Mouse (Mus musculus): Measurements from ENCODE around the gene Pax5.

The Pax5 gene

DNA sequence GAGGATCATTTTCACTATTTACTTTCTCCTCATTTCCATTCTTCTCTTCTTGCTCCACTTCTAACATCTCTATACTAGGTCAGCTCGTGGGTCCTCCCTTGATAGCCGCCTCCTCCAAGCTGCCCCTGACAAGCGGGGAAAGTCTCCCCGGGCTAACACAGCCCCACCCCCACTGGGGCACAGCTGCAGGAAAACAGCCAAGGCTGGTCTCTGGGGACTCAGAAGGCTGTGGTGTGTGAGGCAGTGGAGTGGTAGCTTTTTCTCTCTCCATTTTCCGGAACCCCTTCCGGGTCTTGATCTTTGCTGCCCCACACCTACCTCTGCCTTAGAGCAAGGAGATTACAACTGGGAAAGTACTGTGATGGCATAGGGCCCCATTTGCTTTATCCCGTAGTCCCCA is 4.3 kb downstream of the Pax5 start:
- DNase-seq (ENCODE audit: low read depth, low spot score), result no peak

DNA sequence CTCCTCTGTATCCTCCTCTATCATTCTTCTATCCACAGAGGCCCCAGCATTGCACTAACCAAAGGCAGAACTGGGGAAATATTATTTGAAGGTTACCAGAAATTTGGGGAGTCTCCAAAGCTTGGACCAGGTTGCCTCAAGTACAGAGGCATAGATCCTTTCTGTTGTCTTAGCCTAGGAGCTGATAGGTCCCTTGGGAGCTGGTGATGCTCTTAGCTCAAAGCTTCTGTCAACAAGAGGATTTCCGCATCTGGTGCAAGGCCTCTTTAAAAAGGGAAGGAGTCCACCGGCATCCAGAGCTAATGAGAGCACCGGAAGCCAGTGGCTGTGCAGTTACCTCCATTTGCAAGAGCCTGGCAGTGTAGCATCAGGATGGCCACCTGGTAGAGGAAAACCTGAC is 5.1 kb downstream of the Pax5 start:
- no peak for DNase-seq (ENCODE audit: low read depth, low spot score)

DNA sequence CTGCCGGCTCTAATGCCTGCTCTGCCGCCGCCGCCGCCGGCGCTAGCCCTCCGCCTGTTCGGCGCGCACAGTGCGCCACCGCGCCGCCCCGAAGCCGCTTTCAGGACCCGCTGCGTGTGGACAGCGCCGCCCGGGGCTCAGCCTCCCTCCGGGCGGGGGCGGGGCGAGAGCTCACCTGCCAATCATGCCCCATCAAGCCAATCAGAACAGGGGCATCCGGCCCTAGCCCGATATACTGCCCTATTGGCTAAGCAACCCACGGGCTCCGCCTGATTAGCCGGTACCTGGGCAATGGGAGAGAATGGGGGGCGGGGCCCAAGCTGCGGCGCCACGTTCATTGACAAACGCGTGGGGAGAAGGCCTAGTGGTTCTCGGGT is 5.9 kb downstream of the Pax5 start:
- peak; percentile 63 for DNase-seq (ENCODE audit: low read depth, low spot score)

DNA sequence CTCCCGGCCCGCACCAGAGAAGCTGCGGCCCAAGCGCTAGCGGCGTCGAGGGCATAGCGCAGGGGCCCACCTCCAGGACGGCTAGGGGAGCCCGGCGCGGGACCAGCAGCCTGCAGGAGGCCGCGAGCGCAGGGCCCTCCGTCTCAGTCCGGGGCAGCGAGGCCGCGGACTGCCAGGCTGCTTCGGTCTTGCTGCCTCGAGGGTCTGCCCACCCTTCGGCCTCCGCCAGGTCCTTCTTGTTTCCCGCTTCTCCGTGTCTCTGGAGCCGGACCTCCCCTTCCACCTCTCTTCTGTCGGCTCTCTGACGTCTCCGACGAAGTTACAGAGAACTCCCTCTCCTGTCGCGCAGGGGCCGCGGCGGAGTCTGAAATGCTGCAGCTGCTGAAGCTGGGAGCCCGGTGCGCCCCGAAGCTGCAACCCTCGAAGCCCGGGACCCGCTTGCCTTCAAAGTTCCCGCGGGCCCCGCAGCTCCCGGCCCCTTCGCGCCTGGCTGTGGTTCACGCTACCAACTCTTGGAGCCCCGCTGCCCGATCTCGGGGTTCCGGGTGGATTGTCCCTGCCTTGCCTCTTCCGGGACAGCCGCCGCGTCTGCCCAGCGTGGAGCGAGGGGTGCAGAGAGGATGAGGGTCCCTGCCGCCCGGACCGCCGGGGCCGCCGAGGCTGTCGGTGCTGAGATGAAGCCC is 6.5 kb downstream of the Pax5 start:
- no peak for DNase-seq (ENCODE audit: low read depth, low spot score)

DNA sequence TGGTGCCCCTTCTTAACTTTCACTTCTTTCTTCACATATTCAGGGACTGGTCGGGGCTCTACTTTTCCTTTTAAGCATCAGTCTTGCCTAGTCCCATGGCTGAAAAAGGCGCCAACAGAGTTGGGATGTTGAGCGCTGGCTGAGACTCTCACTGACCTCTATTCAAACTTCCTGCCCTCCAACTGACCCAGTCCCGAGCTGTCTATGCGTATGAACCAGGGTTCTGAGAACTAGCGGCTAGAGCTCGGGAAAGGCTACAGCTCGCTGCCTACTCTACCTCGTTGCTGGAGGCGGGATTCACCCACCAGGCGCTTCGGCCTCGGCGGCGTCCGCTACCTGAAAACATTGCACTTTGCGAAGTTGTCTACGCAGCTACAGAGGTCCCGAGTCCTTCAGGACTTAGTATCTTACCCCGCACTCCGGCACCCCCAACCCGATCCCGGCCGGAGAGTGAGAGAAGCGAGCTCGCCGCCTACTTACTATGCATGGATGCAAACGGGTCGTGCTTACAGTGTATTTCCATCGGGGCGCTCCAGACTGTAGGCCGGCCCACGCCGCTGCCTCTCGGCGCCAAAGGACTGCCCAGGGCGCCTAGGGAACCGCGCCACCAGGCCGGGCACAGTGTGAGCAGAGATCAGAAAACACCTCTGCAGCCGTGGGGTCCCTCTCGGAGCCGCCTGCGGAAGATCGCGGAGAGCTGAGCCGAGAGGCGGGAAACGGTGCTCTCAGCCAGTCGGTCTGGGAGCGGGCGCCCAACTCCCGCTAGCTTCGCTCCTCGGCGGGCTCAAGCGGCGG is 7.2 kb downstream of the Pax5 start:
- no peak for DNase-seq (ENCODE audit: low read depth, low spot score)

DNA sequence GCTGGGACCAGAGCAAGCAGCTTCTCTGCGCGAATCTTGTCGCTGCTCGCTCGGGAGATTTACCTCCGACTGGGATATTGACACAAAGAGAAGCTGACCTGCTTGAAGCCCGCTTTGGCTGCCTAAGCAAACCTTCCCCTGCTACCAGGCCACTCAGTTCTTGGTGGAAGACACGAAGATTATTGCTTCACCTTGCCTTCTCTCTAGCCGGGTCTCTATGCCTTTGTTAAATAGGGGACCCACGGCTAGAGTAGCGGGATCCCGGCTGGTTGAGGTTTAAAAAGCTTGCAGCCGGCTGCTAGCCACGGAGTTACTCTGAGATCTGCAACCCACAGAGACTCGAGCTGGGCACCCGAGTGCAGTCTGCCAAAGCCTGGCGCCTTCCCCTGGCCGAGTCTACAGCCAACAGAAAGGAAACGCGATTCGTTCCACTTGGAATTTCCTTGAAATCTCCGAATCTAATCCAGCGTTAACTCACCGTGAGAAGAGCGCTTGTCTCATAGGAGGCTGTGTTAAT is 8.2 kb downstream of the Pax5 start:
- peak; percentile 19 for DNase-seq (ENCODE audit: low read depth, low spot score)

DNA sequence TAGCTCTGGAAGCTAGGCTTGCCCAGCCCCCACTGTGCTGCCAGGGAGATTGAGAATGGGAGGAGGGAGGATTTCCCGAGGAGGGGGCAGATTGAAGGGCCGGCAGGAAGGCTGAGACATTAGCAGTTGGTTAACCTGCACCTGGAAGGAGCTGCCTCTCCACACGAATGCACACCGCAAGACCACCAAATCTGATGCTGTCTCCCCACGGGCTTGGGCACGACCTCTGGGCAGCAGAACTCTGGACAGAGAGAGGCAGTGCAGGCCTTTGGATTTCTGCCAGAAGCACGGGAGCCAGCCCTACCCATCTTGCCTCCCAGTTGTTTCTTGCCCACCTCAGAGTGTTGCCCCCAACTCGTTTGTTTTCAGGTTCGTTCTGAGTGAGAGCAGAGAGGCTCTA is 8.8 kb downstream of the Pax5 start:
- DNase-seq (ENCODE audit: low read depth, low spot score), result no peak

DNA sequence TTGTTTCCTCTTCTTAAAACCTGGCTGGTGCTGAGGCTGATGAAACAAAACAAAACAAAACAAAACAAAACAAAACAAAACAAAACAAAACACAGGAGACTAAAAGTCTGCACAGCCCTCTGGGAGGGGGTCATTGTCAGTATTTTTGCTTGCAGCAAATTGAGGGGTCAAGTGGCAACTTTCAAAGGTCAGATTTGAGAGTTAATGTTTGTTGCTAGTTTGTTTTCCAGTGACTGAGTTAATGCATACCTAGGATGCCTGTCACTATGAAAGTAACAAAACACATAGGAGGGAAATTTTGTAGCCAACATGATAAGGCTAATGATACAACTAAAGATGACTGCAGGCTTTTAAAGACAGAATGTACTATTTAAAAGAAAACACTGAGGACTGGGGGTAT is 13.6 kb downstream of the Pax5 start:
- no peak for DNase-seq (ENCODE audit: low read depth, low spot score)

DNA sequence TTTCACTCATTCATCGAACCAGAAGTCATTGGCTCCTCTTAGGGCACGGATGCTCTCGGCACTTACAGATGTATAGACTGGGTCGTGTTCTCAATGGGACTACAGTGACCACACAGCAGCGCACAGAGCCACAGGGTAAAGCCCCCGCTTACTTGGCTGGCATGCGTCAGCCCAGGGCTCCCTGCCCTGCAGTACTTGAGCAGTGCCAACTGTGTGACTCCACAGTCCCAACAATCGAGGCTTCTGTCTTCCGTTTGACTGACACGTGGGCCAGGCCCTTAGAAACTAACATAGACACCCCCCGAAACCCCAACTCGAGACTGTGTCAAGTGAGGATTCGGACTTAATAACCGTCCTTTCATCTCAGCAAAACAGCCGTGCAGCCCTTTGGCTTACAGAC is 15.9 kb downstream of the Pax5 start:
- DNase-seq (ENCODE audit: low read depth, low spot score), result peak; percentile 14

DNA sequence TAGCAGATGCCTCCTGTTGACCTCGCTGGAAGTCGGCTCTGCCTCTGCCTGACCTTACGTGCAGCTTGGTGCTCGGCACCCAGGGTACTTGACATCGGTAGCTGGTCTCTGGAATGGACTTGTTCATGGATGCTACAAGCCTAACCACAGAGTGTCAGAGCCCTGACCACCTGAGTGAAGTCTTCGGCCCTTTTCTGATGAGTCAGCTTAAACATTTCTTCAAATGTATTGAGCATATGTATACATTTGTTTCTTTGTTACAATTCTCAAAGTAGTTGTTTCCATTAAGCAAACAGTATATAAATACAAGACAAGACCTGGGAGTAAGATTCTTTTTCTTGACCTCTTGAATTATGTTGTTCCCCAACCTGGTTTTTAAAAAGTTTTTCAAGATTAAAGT is 24.7 kb downstream of the Pax5 start:
- no peak for DNase-seq (ENCODE audit: low read depth, low spot score)

DNA sequence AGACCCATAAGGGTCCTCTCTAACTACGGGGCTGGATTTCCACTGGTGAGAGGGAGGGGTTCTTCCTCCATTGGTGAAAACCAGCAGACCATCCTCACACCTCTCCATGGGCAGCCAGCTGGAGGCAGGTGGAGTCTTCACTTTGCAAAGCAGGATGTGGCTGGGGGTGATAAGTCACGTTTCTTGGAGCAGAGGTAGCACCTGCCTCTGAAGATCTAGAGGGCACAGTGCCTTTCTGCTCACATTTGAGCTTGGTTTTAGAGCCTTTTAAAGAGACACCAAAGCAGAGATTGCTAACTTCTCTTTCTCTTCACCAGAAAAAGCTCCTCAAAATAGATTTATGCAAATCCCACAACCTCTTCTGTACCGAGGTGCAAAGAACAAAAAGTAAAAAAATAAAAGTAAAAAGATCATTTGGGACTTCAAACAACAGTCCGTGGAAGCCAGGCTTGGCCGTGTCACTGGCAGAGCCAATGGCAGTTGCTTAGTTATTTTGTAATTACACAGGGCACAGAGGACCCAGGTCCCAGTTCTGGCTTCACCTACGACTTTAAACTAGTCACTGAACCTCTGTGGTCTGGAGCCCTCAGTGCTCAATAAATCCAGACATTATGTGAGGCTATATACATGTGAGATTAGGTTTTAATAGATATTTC is 29.9 kb downstream of the Pax5 start:
- DNase-seq (ENCODE audit: low read depth, low spot score), result no peak

DNA sequence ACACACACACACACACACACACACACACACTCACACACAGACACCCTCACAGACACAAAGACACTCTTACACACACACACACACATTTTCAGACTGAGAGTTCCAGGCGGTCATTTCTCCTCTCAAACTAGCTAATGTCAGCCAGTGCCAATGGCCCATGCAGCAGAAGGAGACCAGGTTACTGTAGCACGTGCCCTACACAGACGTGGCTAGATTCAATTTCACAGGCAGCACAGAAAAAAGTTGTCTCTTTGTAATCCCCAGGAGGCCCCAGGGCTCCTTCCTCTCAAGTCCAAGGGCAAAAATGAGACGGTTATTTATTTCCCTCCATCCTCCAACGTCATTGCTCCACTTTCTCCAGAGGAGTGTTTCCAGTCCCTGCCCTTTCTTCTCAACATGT is 31.6 kb downstream of the Pax5 start:
- no peak for DNase-seq (ENCODE audit: low read depth, low spot score)

DNA sequence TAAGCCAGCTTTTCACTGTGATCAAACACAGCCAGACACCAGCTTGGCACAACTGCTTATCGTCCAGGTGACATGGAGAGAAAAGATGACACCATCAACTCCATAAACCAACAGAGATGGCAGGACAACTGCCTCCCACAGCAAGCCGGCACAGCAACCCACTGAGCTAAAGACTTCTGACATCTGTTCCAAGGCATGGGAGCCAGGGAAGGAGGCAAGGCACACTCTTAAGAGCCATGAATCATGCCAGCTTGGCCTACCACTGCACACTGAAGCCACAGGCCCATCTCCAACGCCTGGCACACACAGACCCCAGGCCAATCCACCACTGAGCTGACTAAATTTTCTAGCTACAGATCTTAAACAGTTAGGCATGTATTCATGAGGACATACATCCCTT is 32.3 kb downstream of the Pax5 start:
- peak; percentile 34 for DNase-seq (ENCODE audit: low read depth, low spot score)

DNA sequence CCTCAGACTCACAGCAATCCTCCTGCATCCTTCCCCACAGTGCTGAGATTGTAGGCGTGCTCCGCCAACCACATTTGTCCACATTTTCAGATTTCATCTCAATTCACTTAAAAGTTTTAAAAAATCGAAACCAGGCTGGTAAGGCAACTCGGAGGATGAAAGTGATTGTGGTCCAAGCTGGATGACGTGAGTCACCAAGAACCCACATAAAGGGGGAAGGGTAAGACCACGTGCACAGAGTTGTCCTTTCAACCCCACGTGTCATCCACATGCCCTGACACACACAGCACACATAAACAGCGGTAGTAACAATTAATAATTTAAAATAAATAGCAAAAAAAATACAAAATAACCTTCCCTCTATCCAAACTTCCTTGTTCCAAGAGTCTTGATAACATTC is 35.3 kb downstream of the Pax5 start:
- no peak for DNase-seq (ENCODE audit: low read depth, low spot score)

DNA sequence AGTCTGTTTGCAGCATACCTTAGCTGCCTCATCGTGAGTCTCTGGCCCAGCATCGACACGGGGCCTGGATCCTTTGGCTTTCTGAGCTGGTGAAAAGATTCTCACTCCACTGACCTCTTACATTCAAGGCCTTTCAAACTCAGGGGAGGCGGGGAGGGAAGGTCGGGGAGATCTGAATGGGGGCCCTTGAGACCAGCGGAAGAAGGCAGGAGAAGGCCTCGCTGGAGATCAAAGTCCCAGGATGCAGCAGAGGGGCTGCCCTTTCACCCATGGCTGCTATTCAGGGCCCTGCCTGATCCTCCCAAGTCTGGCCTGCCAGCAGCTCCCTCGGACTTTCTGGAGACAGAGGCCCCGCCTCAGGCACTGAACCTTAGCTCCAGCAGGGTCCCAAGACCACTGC is 36.6 kb downstream of the Pax5 start:
- DNase-seq (ENCODE audit: low read depth, low spot score), result no peak

DNA sequence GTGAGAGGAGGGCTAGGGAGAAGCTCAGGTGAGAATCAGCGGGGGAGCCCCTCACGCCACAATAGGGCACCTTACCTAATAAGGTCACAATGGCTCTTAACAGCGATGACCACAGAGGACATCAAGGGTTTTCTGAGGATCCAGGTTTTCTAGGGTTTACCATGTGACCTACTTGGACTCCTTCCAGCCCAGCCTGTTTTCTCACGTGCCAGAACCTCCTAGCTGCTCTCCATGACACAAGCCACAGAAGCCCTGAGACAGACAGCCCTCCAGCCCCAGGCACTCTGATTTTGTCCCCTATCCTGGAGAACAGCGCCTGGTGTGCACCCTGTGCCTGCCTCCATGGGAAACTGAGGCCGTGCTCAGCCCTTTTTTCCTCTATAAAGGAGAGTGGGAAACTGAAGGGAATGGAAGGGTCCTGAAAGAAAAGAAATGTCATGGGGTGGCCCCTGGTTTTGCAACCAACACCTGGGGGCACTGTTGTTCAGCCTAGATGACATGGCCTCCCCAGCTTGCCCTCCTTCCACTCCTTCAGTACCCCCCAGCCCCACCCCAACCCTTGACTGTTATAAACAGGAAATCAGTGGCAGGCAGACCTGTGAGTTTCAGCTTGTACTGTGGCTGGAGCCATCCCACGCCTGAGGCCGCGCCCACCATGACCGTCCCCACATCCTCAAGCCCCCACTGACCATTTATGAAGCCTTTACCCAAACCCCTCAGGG is 37.9 kb downstream of the Pax5 start:
- no peak for DNase-seq (ENCODE audit: low read depth, low spot score)

DNA sequence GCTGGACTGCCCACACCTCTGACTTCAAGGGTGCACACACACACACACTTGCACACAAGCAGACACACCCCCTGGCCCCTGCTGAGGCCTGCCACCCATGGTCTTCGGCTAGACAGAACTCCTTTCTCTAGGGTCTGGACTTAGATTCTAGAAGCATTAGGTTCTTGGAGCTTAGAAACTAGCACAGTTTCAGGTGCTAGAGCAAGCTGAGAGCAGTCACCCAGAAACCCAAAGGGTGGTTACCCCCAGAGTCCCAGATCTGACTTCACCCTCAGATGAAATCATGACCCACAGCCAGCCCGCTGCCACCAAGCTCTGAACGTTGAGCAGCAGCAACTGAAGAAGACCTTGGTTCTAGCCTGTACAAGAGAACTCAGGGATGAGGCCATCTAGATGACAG is 38.8 kb downstream of the Pax5 start:
- no peak for DNase-seq (ENCODE audit: low read depth, low spot score)

DNA sequence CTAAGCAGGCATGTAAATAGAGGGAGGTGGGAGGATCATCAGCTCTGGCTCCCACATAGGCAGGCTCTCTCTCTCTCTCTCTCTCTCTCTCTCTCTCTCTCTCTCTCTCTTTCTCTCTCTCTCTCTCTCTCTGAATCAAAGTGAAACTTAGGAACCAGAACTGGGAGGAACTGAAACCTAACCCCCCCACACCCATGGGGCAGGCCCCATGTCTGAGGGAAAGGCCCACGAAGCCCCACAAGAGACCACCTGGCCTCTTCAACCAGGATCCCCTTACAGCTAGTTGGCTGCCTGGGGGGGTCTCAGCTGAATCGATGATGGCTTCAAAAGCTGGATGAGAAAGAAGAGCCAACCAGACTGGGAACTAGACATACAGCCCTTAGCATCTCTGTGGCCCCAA is 39.3 kb downstream of the Pax5 start:
- DNase-seq (ENCODE audit: low read depth, low spot score), result no peak

DNA sequence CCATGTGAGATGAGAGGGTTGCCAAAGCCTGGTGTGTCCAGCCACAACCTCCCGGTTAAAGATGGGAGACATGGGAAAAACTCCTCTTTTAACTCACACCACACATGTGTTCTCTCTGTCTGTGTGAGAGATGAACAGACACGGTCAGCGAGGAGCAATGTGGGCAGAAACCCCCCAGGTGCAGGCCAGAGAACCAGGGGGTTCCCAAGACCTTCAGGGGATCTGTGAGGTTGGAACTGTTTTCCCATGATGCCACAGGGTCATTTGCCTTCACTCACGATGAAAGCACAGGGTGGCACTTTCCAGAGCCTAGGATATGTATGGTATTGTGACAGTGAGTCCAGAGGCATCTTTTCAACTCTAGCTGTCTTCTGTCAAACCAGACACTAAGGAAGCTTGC is 39.9 kb downstream of the Pax5 start:
- DNase-seq (ENCODE audit: low read depth, low spot score), result no peak

DNA sequence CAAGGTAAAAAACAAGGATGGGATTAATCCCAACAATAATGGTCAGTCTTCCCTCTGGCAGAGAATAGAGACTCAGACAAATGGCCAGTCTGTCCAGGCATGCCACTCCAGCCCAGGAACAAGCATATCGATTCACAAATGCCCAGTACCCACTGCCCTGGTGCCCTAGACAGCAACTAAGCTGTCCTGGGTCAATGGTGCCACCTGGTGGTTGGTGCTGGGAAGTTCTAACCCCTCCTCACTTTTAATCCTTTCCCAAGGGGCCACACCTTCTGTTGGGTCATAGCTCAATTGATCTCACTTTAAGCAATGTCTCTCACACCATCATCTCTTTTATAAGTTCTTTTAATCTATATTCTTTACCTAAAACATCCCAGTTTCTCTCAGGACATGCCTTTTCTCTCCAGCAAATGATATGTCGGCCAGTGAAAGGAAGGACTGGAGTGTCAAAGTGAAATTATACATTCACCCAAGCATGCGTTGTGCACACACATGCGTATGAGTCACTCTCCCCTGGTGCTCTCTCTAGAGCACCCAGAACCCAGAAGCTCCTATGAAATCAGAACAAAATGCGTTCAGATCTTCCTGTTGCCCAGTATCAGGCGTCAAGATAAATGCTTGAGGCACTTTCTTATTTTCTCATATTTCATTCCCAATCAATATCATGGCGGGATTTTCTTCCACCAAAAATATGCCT is 40.7 kb downstream of the Pax5 start:
- DNase-seq (ENCODE audit: low read depth, low spot score), result no peak

DNA sequence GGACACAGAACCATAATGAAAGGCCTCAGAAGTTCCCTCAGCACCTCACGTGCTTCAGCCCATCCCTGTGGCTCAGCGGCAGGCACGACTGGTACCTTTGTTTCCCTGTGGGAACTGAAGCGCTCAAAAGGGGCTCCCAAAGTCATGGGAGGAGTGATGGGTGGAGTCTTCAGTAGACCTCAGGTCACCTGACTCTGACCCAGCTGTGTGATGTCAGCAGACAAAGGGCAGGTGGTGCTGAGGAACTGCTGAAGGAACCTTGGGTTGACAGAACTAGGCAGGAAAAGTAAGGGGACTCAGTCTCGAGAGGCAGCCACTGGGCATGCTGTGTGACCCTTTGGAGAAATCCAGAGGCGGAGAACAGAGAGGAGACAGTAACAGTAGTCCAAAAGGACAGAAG is 41.7 kb downstream of the Pax5 start:
- no peak for DNase-seq (ENCODE audit: low read depth, low spot score)

DNA sequence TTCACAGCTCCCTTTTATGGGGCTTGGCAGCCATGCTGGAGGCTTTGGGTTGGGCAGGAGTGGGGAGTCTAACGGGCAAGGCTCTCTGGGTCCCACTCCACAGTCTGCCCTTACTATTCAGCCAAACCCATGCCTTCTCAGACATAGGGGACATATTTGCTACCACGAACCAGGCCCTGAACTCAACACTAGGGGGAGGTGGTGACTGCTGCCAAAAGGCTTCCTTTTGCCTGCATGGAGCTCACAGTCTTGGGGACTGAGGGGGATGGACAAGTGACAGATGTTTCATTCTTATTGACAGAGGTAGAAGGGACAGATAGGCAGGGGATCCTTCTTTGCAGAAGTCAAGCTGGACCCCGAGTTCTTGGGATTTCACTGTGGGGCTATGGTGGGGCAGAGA is 42.1 kb downstream of the Pax5 start:
- DNase-seq (ENCODE audit: low read depth, low spot score), result no peak
